Mouse (Mus musculus) cerebellum, adult 2 months (tissue): Measurements from ENCODE around the gene Obp2b. TPM values are rescaled to one million over a fixed set of nuclear protein-coding genes. Genes with fewer than 3 reads are reported as not detected.
"Not testable (repeated sequence)": the region's sequence is repeated elsewhere in the genome, so short reads cannot be mapped to it uniquely, and the experiment has no call there.

ENCODE experiments used
- DNase-seq, 2 experiments: peaks; one replicate each; pipeline ENCODE4 v3.0.0; 2021
- H3K27ac ChIP-seq: fragments of 200-500 bp; 2 replicates; pipeline ENCODE4 v1.5.1; 2012; ENCODE audit warnings: low read length, control low read depth, inconsistent platforms; ENCODE audit not compliant: insufficient read depth
- H3K27me3 ChIP-seq: fragments of 200-500 bp; 2 replicates; pipeline ENCODE4 v1.6.1; 2012; ENCODE audit warnings: inconsistent platforms, mild to moderate bottlenecking, low read length, moderate library complexity; ENCODE audit not compliant: control insufficient read depth, insufficient read depth
- H3K4me1 ChIP-seq: fragments of 200-500 bp; 2 replicates; pipeline ENCODE4 v1.6.1; 2011; ENCODE audit warnings: low read length; ENCODE audit not compliant: control insufficient read depth, insufficient read depth
- H3K4me3 ChIP-seq: fragments of 200-500 bp; replicated peaks from 2 replicates; pipeline ENCODE3; 2011; ENCODE audit warnings: mild to moderate bottlenecking, low read depth, low read length, control low read depth; ENCODE audit not compliant: insufficient read depth
- CTCF ChIP-seq: fragments of 200-500 bp; IDR thresholded peaks from 2 replicates; pipeline ENCODE4 v1.5.1; 2011; ENCODE audit warnings: low read depth, mild to moderate bottlenecking, control low read depth, low read length, moderate library complexity, borderline replicate concordance; ENCODE audit not compliant: insufficient read depth
- POLR2A ChIP-seq: fragments of 200-500 bp; IDR thresholded peaks from 2 replicates; pipeline ENCODE4 v1.6.1; 2011; ENCODE audit warnings: low read length, control low read depth, borderline replicate concordance; ENCODE audit not compliant: insufficient read depth
- WGBS: fragments of 180-500 bp; shearing (Covaris S2); methylation state at CpG from one replicate; pipeline ENCODE4 v1.1.7; 2018; 5-methylcytosine and 5-hydroxymethylcytosine counted together
- polyA plus RNA-seq: library from polyadenylated mRNA; depleted of rRNA; stranded (reverse); fragments of >200 nt; gene quantifications from 2 replicates; pipeline ENCODE4 v1.2.3, GENCODE M21; 2012

Obp2b gene
- polyA plus RNA-seq, 1 experiment: not detected

GRCm38 (mm10) chr2:25708121-25708520 lies 28.7 kb upstream of the Obp2b start:
- peaks cover 11% of the 10 kb centered on the region for H3K4me1 ChIP-seq
- no peaks in the 10 kb centered on the region for H3K27me3 ChIP-seq
- WGBS: 77% methylated on average over 2 of the region's 2 CpGs
- peak; percentile 35 to 42 for DNase-seq
- H3K27ac ChIP-seq: no peak overlapping the region
- peak overlapping the region; percentile 43 for H3K4me3 ChIP-seq
- TF ChIP-seq CTCF: peak; percentile 46; the same call in 1 of the 2 replicates
- TF ChIP-seq POLR2A: no peak

- H3K4me3 ChIP-seq, DNase-seq, H3K27me3 ChIP-seq, H3K27ac ChIP-seq: not testable (repeated sequence)
- WGBS: 91% methylated on average over 1 of the region's 1 CpGs
- H3K4me1 ChIP-seq: peaks cover 11% of the 10 kb centered on the region
These were observed 27.8 kb upstream of the Obp2b start for GRCm38 (mm10) chr2:25709056-25709455.

- peak in 1 of 2 experiments; percentile 11 for DNase-seq
- WGBS: 23% methylated on average over 2 of the region's 2 CpGs
- H3K4me1 ChIP-seq: peaks cover 11% of the 10 kb centered on the region
- H3K27me3 ChIP-seq, H3K4me3 ChIP-seq, H3K27ac ChIP-seq: not testable (repeated sequence)
These were observed 27.0 kb upstream of the Obp2b start for GRCm38 (mm10) chr2:25709791-25710190.

- DNase-seq, H3K27ac ChIP-seq, H3K27me3 ChIP-seq, H3K4me3 ChIP-seq: not testable (repeated sequence)
- WGBS: 39% methylated on average over 3 of the region's 3 CpGs
- H3K4me1 ChIP-seq: peaks cover 11% of the 10 kb centered on the region
These were observed 25.2 kb upstream of the Obp2b start for GRCm38 (mm10) chr2:25711641-25712040.

DNA sequence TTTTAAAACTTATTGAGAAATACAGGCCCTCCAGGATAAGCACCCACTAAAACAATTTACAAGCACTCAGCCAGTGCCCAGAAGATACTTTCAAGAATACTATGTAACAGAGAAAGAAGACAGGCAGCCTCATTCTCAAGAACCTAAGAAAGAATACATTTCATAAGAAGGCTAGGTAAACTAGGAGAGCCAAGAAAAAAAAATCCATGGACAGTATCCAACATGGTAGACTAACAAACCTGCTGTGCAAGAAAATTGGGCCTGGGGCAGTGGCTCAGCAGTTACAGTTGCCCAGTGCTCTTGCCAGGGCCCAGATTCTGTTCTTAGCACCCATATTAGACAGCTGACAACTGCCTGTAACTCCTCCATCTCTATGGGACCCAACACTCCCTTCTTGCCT lies 19.6 kb upstream of the Obp2b start:
- H3K27me3 ChIP-seq: no peaks in the 10 kb centered on the region
- H3K27ac ChIP-seq: no peak overlapping the region
- H3K4me1 ChIP-seq: no peaks in the 10 kb centered on the region
- H3K4me3 ChIP-seq: no peak overlapping the region
- no peak for DNase-seq
- TF ChIP-seq CTCF: no peak
- no peak for TF ChIP-seq POLR2A

- 31% methylated on average over 2 of the region's 2 CpGs for WGBS
- H3K4me1 ChIP-seq: no peaks in the 10 kb centered on the region
- H3K4me3 ChIP-seq: no peak overlapping the region
- H3K27ac ChIP-seq: no peak overlapping the region
- H3K27me3 ChIP-seq: no peaks in the 10 kb centered on the region
- DNase-seq: no peak
- TF ChIP-seq POLR2A (no peak), CTCF (no peak)
These were observed 3.4 kb upstream of the Obp2b start for GRCm38 (mm10) chr2:25733199-25733930.

DNA sequence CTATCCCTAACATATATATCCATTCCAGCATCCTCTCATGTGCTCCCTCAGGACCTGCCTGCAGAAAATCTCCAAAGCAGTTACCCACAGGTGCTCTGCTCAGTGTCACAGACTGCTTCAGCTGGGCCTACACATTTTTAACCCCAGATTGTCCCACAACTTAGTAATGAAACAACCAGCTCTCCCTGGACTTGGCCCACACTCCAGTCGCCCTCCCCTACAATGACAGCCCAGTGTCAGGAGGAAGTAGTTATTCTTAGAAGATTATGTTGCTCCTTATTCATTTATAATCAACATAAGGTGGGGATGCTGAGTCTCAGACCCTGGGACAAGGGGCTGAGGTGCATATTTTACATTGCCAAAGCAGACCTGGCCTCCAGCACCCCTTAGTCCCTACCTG lies 4.9 kb downstream of the Obp2b start:
- Histone ChIP-seq H3K4me3 (no peak overlapping the region), H3K4me1 (no peaks in the 10 kb centered on the region), H3K27ac (no peak overlapping the region), H3K27me3 (no peaks in the 10 kb centered on the region)
- 46% methylated on average over 1 of the region's 1 CpGs for WGBS
- TF ChIP-seq POLR2A (no peak), CTCF (no peak)
- DNase-seq: no peak

GRCm38 (mm10) chr2:25754201-25754600 lies 17.4 kb downstream of the Obp2b start:
- TF ChIP-seq POLR2A (no peak), CTCF (no peak)
- no peak for DNase-seq
- 95% methylated on average over 1 of the region's 1 CpGs for WGBS
- Histone ChIP-seq H3K4me3 (no peak overlapping the region), H3K4me1 (no peaks in the 10 kb centered on the region), H3K27ac (no peak overlapping the region), H3K27me3 (no peaks in the 10 kb centered on the region)
